ENCODE assay signal across 20 mouse cellular contexts in the genomic region with DNA sequence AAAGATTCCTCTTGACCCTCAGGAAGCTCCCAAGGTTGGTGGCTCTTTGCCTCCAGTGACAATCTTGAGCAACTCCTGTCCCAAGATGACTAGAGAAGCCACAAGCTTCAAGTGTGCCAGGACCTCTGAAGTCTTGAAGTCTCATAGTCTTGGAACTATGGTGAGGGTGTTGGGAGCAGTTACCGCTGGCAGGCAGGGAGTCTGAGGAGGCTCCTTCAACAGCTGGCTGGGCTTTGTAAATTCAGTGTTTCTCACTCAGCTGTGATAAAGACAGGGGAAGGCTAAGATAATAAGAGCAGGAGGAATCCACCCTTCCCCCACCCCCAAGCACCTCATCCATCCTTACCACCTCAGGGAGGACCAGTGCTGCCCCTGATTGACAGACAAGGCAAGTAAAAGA.
DNase-seq lines count a peak whose midpoint lies in the region; ATAC-seq lines count a peak whose summit lies in the region.
"Had no signal": no experiment of that assay in that cellular context is flagged by ENCODE, and none has a peak within 500 bp of the region (broad histone marks: within the 10 kb centered on the region; RNA-seq: fewer than 3 reads in every experiment).

No protein-coding gene starts in this region.

- WGBS in midbrain, embryonic 11.5 days, result 95% methylated on average over 1 of the region's 1 CpGs
- WGBS in midbrain, embryonic 10.5 days, result 78% methylated on average over 1 of the region's 1 CpGs

- no peak overlapping the region for H3K9ac ChIP-seq in midbrain, embryonic 11.5 days (ENCODE audit: low read length)

- H3K36me3 ChIP-seq in midbrain, embryonic 11.5 days (ENCODE audit: control insufficient read depth, insufficient read depth, low read length), result no peaks in the 10 kb centered on the region
- H3K36me3 ChIP-seq in midbrain, embryonic 10.5 days, result no peaks in the 10 kb centered on the region
- H3K36me3 ChIP-seq: G1E had no signal

- H3K4me1 ChIP-seq in midbrain, embryonic 11.5 days (ENCODE audit: control insufficient read depth, insufficient read depth, low read length), result 0 out of 2 replicates have a peak, but pooled peaks cover 2% of the 10 kb centered on the region
- H3K4me1 ChIP-seq in midbrain, embryonic 10.5 days, result peaks cover 17% of the 10 kb centered on the region

- no peak overlapping the region for H3K4me2 ChIP-seq in midbrain, embryonic 11.5 days

- H3K27me3 ChIP-seq in midbrain, embryonic 11.5 days (ENCODE audit: control insufficient read depth, insufficient read depth, low read length), result no peaks in the 10 kb centered on the region
- H3K27me3 ChIP-seq in midbrain, embryonic 10.5 days (ENCODE audit: low read depth, poor library complexity, severe bottlenecking), result peaks cover 16% of the 10 kb centered on the region; the same call in 1 of the 2 replicates
- H3K27me3 ChIP-seq: Patski had no signal

- no peak for ATAC-seq in midbrain, embryonic 11.5 days (ENCODE audit: low FRiP score)
- ATAC-seq: activated CD4-positive, CD25-positive, alpha-beta regulatory T cell, adult 4 months; CD4-positive, CD25-positive, alpha-beta regulatory T cell, adult 4 months; Patski had no signal

- no peak overlapping the region for H3K4me3 ChIP-seq in midbrain, embryonic 11.5 days (ENCODE audit: low read depth, low read length)
- no peak overlapping the region for H3K4me3 ChIP-seq in midbrain, embryonic 10.5 days

- H3K27ac ChIP-seq in midbrain, embryonic 11.5 days (ENCODE audit: low read depth, low read length), result no peak overlapping the region
- H3K27ac ChIP-seq in midbrain, embryonic 10.5 days (replicated peaks), result no peak overlapping the region

- intact Hi-C loops in heart, postnatal 25 days (cut with DNase I), result no loop called here

- no peaks in the 10 kb centered on the region for H3K9me3 ChIP-seq in midbrain, embryonic 11.5 days (ENCODE audit: control insufficient read depth, low read length)
- H3K9me3 ChIP-seq in midbrain, embryonic 10.5 days (replicated peaks), result no peaks in the 10 kb centered on the region
- H3K9me3 ChIP-seq: G1E had no signal

- DNase-seq in heart, adult 11 months, result peak; percentile 56
- DNase-seq in heart, postnatal 25 days (ENCODE audit: low spot score), result no peak
- peak; percentile 54 for DNase-seq in midbrain, embryonic 11.5 days (ENCODE audit: low spot score, missing footprints)
- DNase-seq in midbrain, embryonic 10.5 days (ENCODE audit: low spot score), result no peak
- peak; percentile 11 to 44 for DNase-seq in urinary bladder, postnatal 4 days (ENCODE audit: low spot score in 2 of 2)
- no peak for DNase-seq in urinary bladder, postnatal 10 days (ENCODE audit: low spot score)
- DNase-seq: adrenal gland, adult 2 months; adrenal gland, adult 8-10 months; adrenal gland, postnatal 10 days; adrenal gland, postnatal 14 days; adrenal gland, postnatal 25 days; adrenal gland, postnatal 36 days; B cell, adult 2 months; cerebellum, adult 11 months; cerebellum, adult 11-12 months; cerebellum, adult 18-20 months had no signal

Comparison
In these comparisons a context has a peak if more than half of its experiments do, and no peak if none do; other contexts are left out.
1. DNase-seq: peak in heart, adult 11 months (single experiment), midbrain, embryonic 11.5 days (single experiment) and urinary bladder, postnatal 4 days (2 of 2); none in heart, postnatal 25 days (single experiment), midbrain, embryonic 10.5 days (single experiment) and urinary bladder, postnatal 10 days (single experiment).